Mouse (Mus musculus): ENCODE measurements around the gene Ube2v1. TPM values are rescaled to one million over a fixed set of nuclear protein-coding genes. Genes with fewer than 3 reads are reported as not detected.

Ube2v1 gene
- polyA plus RNA-seq, 1 experiment from 2014 or later, result 250 TPM

DNA sequence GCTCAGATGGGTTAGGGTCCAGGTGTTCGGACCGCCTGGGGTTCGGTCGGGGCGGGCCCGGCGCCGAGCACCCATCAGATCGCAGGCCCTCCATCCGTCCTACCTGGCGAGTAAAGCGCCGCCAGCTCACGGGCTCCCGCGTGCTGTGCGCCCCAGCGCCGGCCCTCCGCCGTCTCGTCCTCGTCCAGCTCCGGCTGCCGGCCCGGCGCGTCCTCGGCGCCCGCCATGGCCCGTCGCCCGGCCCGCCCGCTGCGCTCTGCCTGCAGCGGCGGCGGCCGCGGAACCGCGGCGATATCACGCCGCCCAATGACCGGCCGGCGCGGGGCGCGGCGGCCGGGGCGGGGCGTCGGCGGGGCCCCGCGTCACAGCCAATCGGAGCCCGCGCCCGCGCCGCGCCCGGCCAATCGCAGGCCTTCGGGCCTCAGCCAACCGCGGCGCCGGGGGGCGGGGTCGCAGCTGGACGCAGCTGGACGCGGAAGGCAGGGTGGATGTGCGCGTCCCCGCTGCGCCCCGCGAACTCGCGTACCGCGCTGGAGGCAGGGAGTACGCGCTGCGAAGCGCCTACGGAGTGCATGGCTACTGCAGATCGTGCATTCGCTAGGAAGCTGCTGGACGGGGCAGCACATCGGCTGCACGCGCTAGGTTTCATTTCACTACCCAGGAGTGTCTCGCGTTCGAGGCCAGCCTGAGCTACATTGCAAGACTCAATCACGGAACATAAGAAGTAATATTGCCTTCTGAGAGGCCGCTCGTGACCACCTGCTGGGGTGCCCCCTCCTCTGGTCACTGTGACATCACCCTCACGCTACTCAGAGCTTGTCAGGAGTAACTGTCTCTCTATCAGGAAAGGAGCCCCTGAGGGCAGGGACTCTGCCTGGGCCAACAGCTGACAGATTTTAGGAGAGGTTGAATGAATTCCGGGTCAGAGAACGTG is 29.6 kb upstream of the Ube2v1 start, which contains the start of gene Gm20431:
Gene Gm20431, minus strand, starts transcription at position 227 of the 934 bp plus-strand sequence.
- under 1% methylated on average over 98 of the region's 110 CpGs for WGBS
- peaks cover 38% of the 10 kb centered on the region for H3K4me1 ChIP-seq
- 0 out of 2 replicates have a peak, but pooled peaks cover 5% of the 10 kb centered on the region for H3K36me3 ChIP-seq
- H3K4me3 ChIP-seq (replicated peaks), result peak within 1 kb of the TSS; percentile 93
- peak within 1 kb of the TSS; percentile 73 for H3K27ac ChIP-seq
- H3K27me3 ChIP-seq (replicated peaks), result 0 out of 2 replicates have a peak, but pooled peaks cover 5% of the 10 kb centered on the region
- peak; percentile 94 for ATAC-seq (ENCODE audit: insufficient read depth, low FRiP score, low read depth)
- H3K9me3 ChIP-seq, result no peaks in the 10 kb centered on the region
- peak within 1 kb of the TSS; percentile 91 for H3K4me2 ChIP-seq
- H3K9ac ChIP-seq, result peak within 1 kb of the TSS; percentile 97

DNA sequence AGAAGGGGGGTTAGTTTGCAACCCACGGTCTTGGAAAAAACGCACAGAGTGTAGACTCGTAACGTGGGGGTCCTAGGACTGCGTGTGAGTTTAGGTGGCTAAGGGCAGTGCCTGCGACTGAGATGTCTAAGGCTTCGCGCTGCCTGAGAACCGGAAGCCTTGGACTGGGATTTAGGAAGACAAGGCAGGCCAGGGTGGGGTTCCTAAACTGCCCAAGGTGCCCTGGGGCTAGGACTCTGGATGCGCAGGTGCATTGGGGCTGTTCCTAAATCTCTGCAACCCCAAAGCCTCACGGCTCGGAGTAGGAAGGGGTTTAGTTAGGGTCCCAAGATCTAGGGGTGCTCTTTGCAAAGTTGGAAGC is 28.7 kb upstream of the Ube2v1 start:
- ATAC-seq (ENCODE audit: insufficient read depth, low FRiP score, low read depth), result no peak
- H3K27me3 ChIP-seq (replicated peaks), result 0 out of 2 replicates have a peak, but pooled peaks cover 5% of the 10 kb centered on the region
- H3K4me1 ChIP-seq, result peaks cover 38% of the 10 kb centered on the region
- H3K27ac ChIP-seq, result peak overlapping the region; percentile 73
- H3K4me2 ChIP-seq, result peak overlapping the region; percentile 91
- H3K36me3 ChIP-seq, result 0 out of 2 replicates have a peak, but pooled peaks cover 5% of the 10 kb centered on the region
- WGBS, result 1% methylated on average over 12 of the region's 12 CpGs
- no peaks in the 10 kb centered on the region for H3K9me3 ChIP-seq
- peak overlapping the region; percentile 93 for H3K4me3 ChIP-seq (replicated peaks)
- peak overlapping the region; percentile 97 for H3K9ac ChIP-seq

DNA sequence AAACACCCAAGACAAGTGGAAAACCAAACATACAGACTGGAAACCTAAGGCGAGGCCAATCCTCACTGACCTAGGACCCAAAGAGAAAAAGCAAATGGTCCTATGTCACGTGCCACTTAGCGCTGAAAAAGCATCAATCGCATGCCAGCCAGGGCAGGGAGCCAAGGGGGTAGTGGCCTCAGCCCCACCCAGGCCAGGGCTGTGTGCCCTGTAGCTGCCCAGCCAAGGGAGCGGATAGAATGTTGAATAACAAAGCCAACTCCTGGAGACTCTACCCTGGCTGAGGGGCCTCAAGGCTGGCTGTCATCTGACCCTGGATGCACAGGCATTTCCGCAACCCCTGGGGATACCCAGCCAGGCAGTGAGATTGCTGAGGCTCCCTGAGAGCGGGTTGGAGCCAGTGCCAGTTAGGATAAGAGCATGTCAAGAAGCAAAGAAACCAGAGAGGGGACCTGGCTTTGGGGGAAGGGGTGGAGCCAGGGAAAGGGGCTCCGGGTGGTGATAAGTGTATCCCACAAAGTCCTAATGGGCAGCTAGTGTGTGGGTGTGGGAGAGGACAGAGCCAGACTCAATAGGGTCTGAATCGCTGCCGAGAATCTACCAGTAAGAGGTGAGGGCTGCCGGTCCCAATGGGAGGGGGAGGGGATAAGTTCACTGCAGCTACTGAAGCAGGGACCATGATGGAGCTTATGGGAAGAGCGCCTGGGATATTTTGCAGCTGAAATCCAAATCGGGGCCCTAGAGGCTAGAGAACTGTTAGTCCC is 28.1 kb upstream of the Ube2v1 start:
- Histone ChIP-seq H3K4me3 (replicated peaks) (peak overlapping the region; percentile 93), H3K9me3 (no peaks in the 10 kb centered on the region), H3K27me3 (replicated peaks) (0 out of 2 replicates have a peak, but pooled peaks cover 5% of the 10 kb centered on the region), H3K36me3 (0 out of 2 replicates have a peak, but pooled peaks cover 5% of the 10 kb centered on the region), H3K27ac (peak overlapping the region; percentile 73), H3K4me1 (peaks cover 38% of the 10 kb centered on the region), H3K9ac (peak overlapping the region; percentile 97; the same call in 1 of the 2 replicates), H3K4me2 (peak overlapping the region; percentile 91)
- no peak for ATAC-seq (ENCODE audit: insufficient read depth, low FRiP score, low read depth)
- WGBS, result 23% methylated on average over 13 of the region's 13 CpGs

DNA sequence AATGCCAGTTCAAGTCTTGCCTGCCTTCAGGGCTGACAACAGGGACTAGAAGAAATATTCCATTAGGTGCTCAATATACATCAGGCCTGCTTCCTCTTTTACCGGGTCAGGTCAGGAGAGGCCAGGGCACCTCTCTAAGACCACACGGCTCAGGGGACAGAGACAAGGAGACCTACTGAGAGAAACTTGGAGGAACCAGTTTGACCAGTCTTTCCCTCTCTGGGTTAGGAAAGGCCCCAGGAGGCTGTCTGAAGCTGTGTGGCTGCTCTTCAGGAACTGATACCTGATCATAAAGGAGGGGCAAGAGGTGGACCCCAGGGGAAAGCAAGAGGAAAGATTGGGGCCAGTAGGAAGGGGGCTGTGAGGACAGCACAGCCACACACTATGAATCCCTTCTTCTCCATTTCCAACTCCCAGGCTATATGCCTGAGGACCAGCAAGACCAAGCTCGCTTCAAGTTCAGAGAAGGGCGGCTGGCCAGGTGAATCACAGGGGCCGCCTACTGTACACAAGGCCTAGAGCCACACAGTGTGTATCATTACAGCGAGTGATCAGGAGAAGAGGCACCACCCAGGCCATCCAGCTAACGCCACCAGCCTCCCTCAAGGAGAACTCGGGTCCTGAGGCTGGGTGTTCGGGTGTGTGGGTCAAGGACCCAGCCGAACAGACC is 27.4 kb upstream of the Ube2v1 start:
- Histone ChIP-seq H3K9ac (no peak overlapping the region), H3K27ac (peak overlapping the region; percentile 73), H3K4me3 (replicated peaks) (peak overlapping the region; percentile 93), H3K27me3 (replicated peaks) (0 out of 2 replicates have a peak, but pooled peaks cover 5% of the 10 kb centered on the region), H3K36me3 (0 out of 2 replicates have a peak, but pooled peaks cover 8% of the 10 kb centered on the region), H3K4me1 (peaks cover 38% of the 10 kb centered on the region), H3K9me3 (no peaks in the 10 kb centered on the region), H3K4me2 (peak overlapping the region; percentile 91)
- WGBS, result 55% methylated on average over 10 of the region's 10 CpGs
- no peak for ATAC-seq (ENCODE audit: insufficient read depth, low FRiP score, low read depth)

DNA sequence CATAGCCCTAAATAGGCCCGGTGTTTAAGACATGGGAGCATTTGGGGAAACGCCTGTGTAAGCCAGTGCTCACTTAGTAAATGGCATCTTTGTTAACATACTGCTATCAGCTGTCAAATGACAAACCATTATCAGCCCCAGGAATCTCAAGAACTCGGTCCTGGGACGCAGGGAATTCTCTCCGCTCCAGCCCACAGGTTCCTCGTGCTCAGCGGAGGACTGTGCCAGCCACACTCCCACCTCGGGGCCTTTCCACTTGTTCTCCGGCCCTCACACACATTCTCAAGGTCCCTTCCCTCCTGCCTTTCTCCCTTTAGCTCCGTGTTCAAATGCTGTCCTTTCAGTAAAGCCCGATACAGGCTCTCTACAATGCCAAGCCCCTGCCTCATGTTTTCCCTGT is 26.8 kb upstream of the Ube2v1 start:
- peak overlapping the region; percentile 91; the same call in 1 of the 2 replicates for H3K4me2 ChIP-seq
- ATAC-seq (ENCODE audit: insufficient read depth, low FRiP score, low read depth), result no peak
- H3K4me3 ChIP-seq (replicated peaks), result no peak overlapping the region
- H3K36me3 ChIP-seq, result peaks cover 13% of the 10 kb centered on the region; the same call in 1 of the 2 replicates
- H3K9me3 ChIP-seq, result no peaks in the 10 kb centered on the region
- WGBS, result 55% methylated on average over 11 of the region's 11 CpGs
- H3K9ac ChIP-seq, result no peak overlapping the region
- peaks cover 38% of the 10 kb centered on the region for H3K4me1 ChIP-seq
- 0 out of 2 replicates have a peak overlapping the region, but pooled peaks have one; percentile 18 for H3K27ac ChIP-seq
- 0 out of 2 replicates have a peak, but pooled peaks cover 5% of the 10 kb centered on the region for H3K27me3 ChIP-seq (replicated peaks)

DNA sequence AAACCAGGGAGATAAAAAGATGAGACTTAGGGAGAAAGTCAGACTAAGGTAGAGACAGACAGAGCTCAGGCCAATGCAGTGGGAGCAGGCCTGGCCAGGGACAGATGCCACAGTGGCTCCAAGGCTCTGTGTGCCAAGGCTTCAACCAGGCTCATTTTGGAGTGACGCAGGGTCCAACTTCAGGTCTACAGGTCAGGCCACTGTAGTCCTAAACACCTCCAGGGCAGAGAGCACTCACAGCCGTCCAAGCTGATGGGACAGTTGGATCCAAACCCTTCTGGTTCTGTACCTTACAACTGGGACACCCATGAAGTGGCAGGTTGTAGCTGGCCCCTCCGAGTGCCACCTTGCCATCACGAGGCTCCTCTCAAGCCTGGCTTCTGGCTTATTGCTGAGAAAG is 26.1 kb upstream of the Ube2v1 start:
- Histone ChIP-seq H3K36me3 (peaks cover 13% of the 10 kb centered on the region; the same call in 1 of the 2 replicates), H3K4me3 (replicated peaks) (no peak overlapping the region), H3K4me2 (no peak overlapping the region), H3K9me3 (no peaks in the 10 kb centered on the region), H3K27ac (no peak overlapping the region), H3K9ac (no peak overlapping the region), H3K27me3 (replicated peaks) (0 out of 2 replicates have a peak, but pooled peaks cover 2% of the 10 kb centered on the region), H3K4me1 (peaks cover 40% of the 10 kb centered on the region)
- WGBS, result 84% methylated on average over 4 of the region's 4 CpGs
- ATAC-seq (ENCODE audit: insufficient read depth, low FRiP score, low read depth), result no peak

DNA sequence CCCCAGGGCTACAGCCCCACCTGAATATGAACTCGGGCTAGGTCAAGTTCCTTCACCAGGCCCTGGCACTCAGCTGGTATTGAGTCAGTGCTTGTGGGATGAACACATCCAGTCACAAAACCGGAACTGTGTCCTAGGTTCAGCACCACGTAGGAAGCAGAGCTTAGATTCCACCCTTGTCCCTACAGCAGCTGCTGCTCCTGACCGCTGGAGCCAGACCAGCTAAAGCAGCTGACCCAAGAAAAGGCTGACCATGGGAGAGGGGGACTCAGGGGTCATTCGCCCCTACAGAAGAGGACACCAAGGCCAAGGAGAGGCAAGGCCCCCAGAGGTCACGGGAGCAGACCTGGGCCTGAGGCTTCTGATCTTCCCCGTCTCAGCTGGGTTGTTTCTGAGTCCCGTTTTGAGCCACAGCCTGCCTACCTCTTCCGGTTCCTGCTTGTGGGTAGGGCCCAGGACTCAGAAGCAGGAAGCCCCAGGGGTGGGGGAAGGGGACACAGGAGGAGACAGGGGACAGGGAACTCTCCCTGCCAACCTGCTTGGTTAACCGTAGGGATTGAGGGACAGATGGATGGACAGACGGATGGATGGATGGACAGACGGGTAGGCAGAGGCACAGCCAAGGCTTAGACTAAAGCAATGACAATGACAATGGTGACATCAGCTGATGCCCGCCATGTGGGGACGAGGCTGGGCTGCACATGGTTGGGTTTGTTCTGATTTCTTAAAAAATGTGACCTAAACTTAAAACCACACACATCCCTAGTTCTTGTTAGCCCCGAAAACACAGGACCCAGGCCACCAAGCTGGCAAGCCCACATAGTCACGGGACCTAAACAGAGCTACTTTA is 25.0 kb upstream of the Ube2v1 start:
- Histone ChIP-seq H3K4me3 (replicated peaks) (no peak overlapping the region), H3K4me1 (peaks cover 35% of the 10 kb centered on the region), H3K9me3 (no peaks in the 10 kb centered on the region), H3K9ac (no peak overlapping the region), H3K27ac (peak overlapping the region; percentile 54; the same call in 1 of the 2 replicates), H3K36me3 (peaks cover 13% of the 10 kb centered on the region; the same call in 1 of the 2 replicates), H3K27me3 (replicated peaks) (no peaks in the 10 kb centered on the region), H3K4me2 (peak overlapping the region; percentile 19)
- 78% methylated on average over 16 of the region's 16 CpGs for WGBS
- ATAC-seq (ENCODE audit: insufficient read depth, low FRiP score, low read depth), result no peak

DNA sequence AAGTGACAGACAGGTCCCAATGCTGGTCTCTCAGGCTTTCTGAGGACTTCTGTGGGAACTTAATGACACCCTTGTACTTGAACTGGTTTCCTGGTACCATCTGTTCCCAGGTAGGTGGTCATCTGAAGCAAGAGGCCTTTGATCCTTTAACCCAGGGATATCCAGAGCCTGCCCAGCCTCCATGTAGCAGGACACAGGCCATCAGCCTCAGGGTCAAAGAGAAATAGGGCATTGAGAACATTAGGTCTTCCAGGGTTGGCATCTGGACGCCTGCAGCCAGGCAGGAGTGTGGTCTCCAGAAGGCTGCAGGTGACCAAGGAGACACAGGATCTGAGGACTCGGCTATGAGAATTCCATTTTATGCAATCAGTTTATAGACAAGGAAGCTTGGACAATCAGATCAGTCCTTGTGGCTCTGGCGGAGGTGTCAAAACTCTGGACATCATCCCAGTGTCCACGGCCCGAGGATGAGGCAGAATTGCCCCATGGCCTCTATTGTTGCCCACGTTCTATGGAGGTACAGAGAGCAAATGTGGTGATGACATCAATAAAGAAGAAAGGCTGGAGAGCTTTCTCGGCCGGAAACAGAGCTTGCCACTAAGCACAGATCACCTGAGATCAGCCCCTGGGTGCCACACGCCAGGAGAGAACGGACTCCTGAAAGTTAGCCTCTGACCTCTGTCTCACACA is 23.2 kb upstream of the Ube2v1 start:
- Histone ChIP-seq H3K9ac (no peak overlapping the region), H3K4me3 (replicated peaks) (no peak overlapping the region), H3K27me3 (replicated peaks) (no peaks in the 10 kb centered on the region), H3K4me2 (no peak overlapping the region), H3K4me1 (peaks cover 24% of the 10 kb centered on the region), H3K36me3 (peaks cover 22% of the 10 kb centered on the region; the same call in 1 of the 2 replicates), H3K27ac (no peak overlapping the region), H3K9me3 (no peaks in the 10 kb centered on the region)
- ATAC-seq (ENCODE audit: insufficient read depth, low FRiP score, low read depth), result no peak
- 79% methylated on average over 10 of the region's 10 CpGs for WGBS

DNA sequence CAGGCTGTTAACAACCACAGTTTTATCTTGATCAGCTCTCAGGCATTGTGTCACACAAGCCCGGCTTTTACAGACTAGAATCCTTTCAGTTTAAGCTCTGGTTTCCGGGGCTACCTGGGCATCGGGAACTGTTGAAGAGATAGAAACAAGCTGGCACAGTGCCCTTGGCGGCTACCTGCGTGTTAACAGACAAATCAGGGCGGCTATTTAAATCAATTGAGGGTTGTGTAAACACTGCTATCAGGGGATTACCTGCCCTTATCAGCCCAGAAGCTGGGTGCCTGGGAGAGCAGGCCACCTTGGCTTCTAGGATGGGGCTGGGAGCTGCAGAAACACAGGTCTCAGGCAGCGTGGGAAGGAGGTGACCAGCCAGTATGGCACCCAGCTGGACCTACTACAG is 20.8 kb upstream of the Ube2v1 start:
- no peaks in the 10 kb centered on the region for H3K27me3 ChIP-seq (replicated peaks)
- peaks cover 22% of the 10 kb centered on the region; the same call in 1 of the 2 replicates for H3K36me3 ChIP-seq
- ATAC-seq (ENCODE audit: insufficient read depth, low FRiP score, low read depth), result no peak
- H3K4me1 ChIP-seq, result peaks cover 5% of the 10 kb centered on the region; the same call in 1 of the 2 replicates
- no peak overlapping the region for H3K9ac ChIP-seq
- 61% methylated on average over 7 of the region's 7 CpGs for WGBS
- no peak overlapping the region for H3K27ac ChIP-seq
- H3K4me2 ChIP-seq, result no peak overlapping the region
- H3K4me3 ChIP-seq (replicated peaks), result no peak overlapping the region
- H3K9me3 ChIP-seq, result no peaks in the 10 kb centered on the region

DNA sequence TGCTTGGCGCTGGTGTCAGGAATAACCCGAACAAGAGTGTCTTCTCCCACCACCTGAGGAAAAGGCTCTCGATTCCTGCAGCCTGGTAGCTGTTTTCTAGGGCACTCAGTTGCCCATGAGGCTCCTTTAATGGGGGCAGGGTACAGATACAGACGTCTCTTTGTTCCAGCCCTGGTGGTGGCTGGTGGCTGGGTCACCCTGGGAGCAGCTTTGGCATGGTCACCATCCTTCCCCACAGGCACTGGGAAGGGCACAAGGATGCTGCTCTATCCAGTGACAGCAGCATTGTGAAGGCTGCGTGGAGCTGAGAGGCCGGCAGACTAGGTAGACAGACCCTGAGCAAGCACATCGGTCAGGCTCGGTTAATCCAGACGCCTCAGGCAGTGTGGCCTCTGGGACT is 19.7 kb upstream of the Ube2v1 start:
- H3K9ac ChIP-seq, result no peak overlapping the region
- H3K36me3 ChIP-seq, result peaks cover 19% of the 10 kb centered on the region; the same call in 1 of the 2 replicates
- H3K9me3 ChIP-seq, result no peaks in the 10 kb centered on the region
- WGBS, result 92% methylated on average over 9 of the region's 9 CpGs
- H3K27ac ChIP-seq, result no peak overlapping the region
- no peak for ATAC-seq (ENCODE audit: insufficient read depth, low FRiP score, low read depth)
- no peaks in the 10 kb centered on the region for H3K27me3 ChIP-seq (replicated peaks)
- H3K4me1 ChIP-seq, result 0 out of 2 replicates have a peak, but pooled peaks cover 5% of the 10 kb centered on the region
- H3K4me2 ChIP-seq, result no peak overlapping the region
- H3K4me3 ChIP-seq (replicated peaks), result no peak overlapping the region

Data from stomach, embryonic 15.5 days (tissue).